In genomic region chr17:22817471-22818198, GRCm38 (mm10) we compare ENCODE assay signal across 8 mouse cellular contexts. TPM values are rescaled to one million over a fixed set of nuclear protein-coding genes. Genes with fewer than 3 reads are reported as not detected.
DNase-seq lines count a peak whose midpoint lies in the region; ATAC-seq and TF ChIP-seq lines count a peak whose summit lies in the region.

No protein-coding gene starts in this region.

- TF ChIP-seq POLR2A in small intestine, adult 2 months (IDR thresholded peaks at IDR 0.05; ENCODE audit: low read depth, low read length): no peak

- peak overlapping the region; percentile 71 for H3K4me2 ChIP-seq in intestine, postnatal 0 days (replicated peaks; ENCODE audit: low read depth)

- peak overlapping the region; percentile 59 for H3K4me3 ChIP-seq in erythroblast, embryonic 14.5 days (replicated peaks)
- H3K4me3 ChIP-seq in intestine, postnatal 0 days (ENCODE audit: low read depth, low read length): peak overlapping the region; percentile 71
- peak overlapping the region; percentile 74 for H3K4me3 ChIP-seq in midbrain, embryonic 10.5 days
- peak overlapping the region; percentile 86 for H3K4me3 ChIP-seq in small intestine, adult 2 months (ENCODE audit: low read depth, low read length)

- WGBS in intestine, postnatal 0 days: 1% methylated on average over 28 of the region's 28 CpGs
- 3% methylated on average over 28 of the region's 28 CpGs for WGBS in midbrain, embryonic 10.5 days
- 1% methylated on average over 28 of the region's 28 CpGs for WGBS in small intestine, adult 2 months

- no peak for TF ChIP-seq CTCF in intestine, postnatal 0 days (IDR thresholded peaks at IDR 0.05; ENCODE audit: low read depth)
- TF ChIP-seq CTCF in small intestine, adult 2 months (IDR thresholded peaks at IDR 0.05; ENCODE audit: extremely low read depth, insufficient read length, insufficient replicate concordance, low read depth, low read length): no peak

- peak; percentile 85 for DNase-seq in embryo, embryonic 9.5 days (ENCODE audit: extremely low spot score)
- DNase-seq in left cerebral cortex, postnatal 36 days (ENCODE audit: low spot score in 2 of 2): peak; percentile 58 to 61
- DNase-seq in midbrain, embryonic 10.5 days (ENCODE audit: low spot score): peak; percentile 83

- intact Hi-C loops in left cerebral cortex, postnatal 36 days (cut with DNase I): loop anchor here (2.0 kb wide), 1 partner anchor 77 kb away; no protein-coding TSS in a partner anchor

- peak overlapping the region; percentile 84 for H3K27ac ChIP-seq in intestine, postnatal 0 days (ENCODE audit: low read depth, low read length)
- H3K27ac ChIP-seq in midbrain, embryonic 10.5 days (replicated peaks): peak overlapping the region; percentile 94
- H3K27ac ChIP-seq in small intestine, adult 2 months (ENCODE audit: insufficient read depth, low read depth, low read length): peak overlapping the region; percentile 46

- no peaks in the 10 kb centered on the region for H3K36me3 ChIP-seq in erythroblast, embryonic 14.5 days (ENCODE audit: control insufficient read depth)
- H3K36me3 ChIP-seq in intestine, postnatal 0 days (ENCODE audit: control insufficient read depth, insufficient read depth): no peaks in the 10 kb centered on the region
- peaks cover 21% of the 10 kb centered on the region for H3K36me3 ChIP-seq in midbrain, embryonic 10.5 days
- H3K36me3 ChIP-seq in small intestine, adult 2 months (ENCODE audit: control insufficient read depth, insufficient read depth, low read length): no peaks in the 10 kb centered on the region

- no peak for ATAC-seq in erythroblast, adult 5-6 weeks (replicated peaks; ENCODE audit: low FRiP score, poor library complexity, severe bottlenecking)
- peak; percentile 95 for ATAC-seq in granulocyte monocyte progenitor cell, adult 5-6 weeks (replicated peaks; ENCODE audit: poor library complexity, severe bottlenecking)
- ATAC-seq in intestine, postnatal 0 days: peak; percentile 94

- peaks cover 3% of the 10 kb centered on the region for H3K4me1 ChIP-seq in erythroblast, embryonic 14.5 days (ENCODE audit: control insufficient read depth)
- H3K4me1 ChIP-seq in intestine, postnatal 0 days (replicated peaks; ENCODE audit: control insufficient read depth, insufficient read depth, low read length): no peaks in the 10 kb centered on the region
- peaks cover 10% of the 10 kb centered on the region for H3K4me1 ChIP-seq in midbrain, embryonic 10.5 days
- no peaks in the 10 kb centered on the region for H3K4me1 ChIP-seq in small intestine, adult 2 months (ENCODE audit: control insufficient read depth, insufficient read depth, insufficient read length, low read length)

- H3K9ac ChIP-seq in intestine, postnatal 0 days (ENCODE audit: low read depth, low read length): peak overlapping the region; percentile 73

- H3K27me3 ChIP-seq in erythroblast, embryonic 14.5 days (ENCODE audit: control insufficient read depth): no peaks in the 10 kb centered on the region
- no peaks in the 10 kb centered on the region for H3K27me3 ChIP-seq in intestine, postnatal 0 days (replicated peaks; ENCODE audit: control insufficient read depth, insufficient read depth, low read length)
- no peaks in the 10 kb centered on the region for H3K27me3 ChIP-seq in midbrain, embryonic 10.5 days (ENCODE audit: low read depth, poor library complexity, severe bottlenecking)
- H3K27me3 ChIP-seq in small intestine, adult 2 months (ENCODE audit: control insufficient read depth, insufficient read depth, low read length): no peaks in the 10 kb centered on the region

- H3K9me3 ChIP-seq in erythroblast, embryonic 14.5 days (ENCODE audit: control insufficient read depth, low read length): no peaks in the 10 kb centered on the region
- H3K9me3 ChIP-seq in intestine, postnatal 0 days (ENCODE audit: control insufficient read depth): no peaks in the 10 kb centered on the region
- no peaks in the 10 kb centered on the region for H3K9me3 ChIP-seq in midbrain, embryonic 10.5 days (replicated peaks)

RNA-seq across cellular contexts. Expression of gene Zfp945, which starts 49.3 kb away (rescaled TPM):
- polyA plus RNA-seq in erythroblast, embryonic 14.5 days (2012): 0.02 TPM in 2 replicates
- 2.1 and 6.5 TPM in 2 replicates for total RNA-seq in erythroblast, adult 5-6 weeks (2015; ENCODE audit: low replicate concordance)
- total RNA-seq in erythroblast, adult 5-6 weeks (2017; ENCODE audit: low replicate concordance): 5.4 and 6.2 TPM in 2 replicates
- 12.6 and 13.9 TPM in 2 replicates for total RNA-seq in granulocyte monocyte progenitor cell, adult 5-6 weeks (2014; fragmentation: Nextera tagmentation)
- total RNA-seq in granulocyte monocyte progenitor cell, adult 5-6 weeks (2017): 7.1 and 13.3 TPM in 2 replicates
- polyA plus RNA-seq in intestine, postnatal 0 days (2015; fragmentation: Nextera tagmentation; extraction: Ambion mirVana): 8.3 and 8.9 TPM in 2 replicates
- 10 to 100 TPM; 14.4 to 16.1 TPM for total RNA-seq in left cerebral cortex, postnatal 36 days (2021)
- 17.1 and 20.7 TPM in 2 replicates for polyA plus RNA-seq in midbrain, embryonic 10.5 days (2016; fragmentation: Nextera tagmentation; extraction: Ambion mirVana)
- polyA plus RNA-seq in small intestine, adult 2 months (2012; rRNA removed): 0.15 and 0.28 TPM in 2 replicates
